Mouse (Mus musculus): ENCODE data around the gene Stard3nl. TPM values are rescaled to one million over a fixed set of nuclear protein-coding genes. Genes with fewer than 3 reads are reported as not detected.

The Stard3nl gene
- 85.6 TPM for polyA plus RNA-seq (2015; fragmentation: Illumina TruSeq; extraction: RNeasy Lipid Tissue Mini Kit (QIAGEN cat#74804); ENCODE audit: low read depth, low replicate concordance)

GRCm38 (mm10) chr13:19395688-19396354 lies at the start of gene Stard3nl:
Stard3nl (minus strand) TSS chr13:19395795.

Other genes starting within 250 kb of the Stard3nl start
- gene Epdr1, start 224.1 kb upstream of the Stard3nl start, polyA plus RNA-seq (2015; fragmentation: Illumina TruSeq; extraction: RNeasy Lipid Tissue Mini Kit (QIAGEN cat#74804); ENCODE audit: low read depth, low replicate concordance), result 145 TPM
- gene Sfrp4, start 227.3 kb upstream of the Stard3nl start, polyA plus RNA-seq (2015; fragmentation: Illumina TruSeq; extraction: RNeasy Lipid Tissue Mini Kit (QIAGEN cat#74804); ENCODE audit: low read depth, low replicate concordance), result 1.8 TPM